Mouse (Mus musculus): ENCODE measurements around the gene Psmb6.
"Not testable (repeated sequence)": the region's sequence is repeated elsewhere in the genome, so short reads cannot be mapped to it uniquely, and the experiment has no call there.

The Psmb6 gene

GRCm38 (mm10) chr11:70566586-70566985 lies 41.4 kb downstream of the Psmb6 start:
- CTCF ChIA-PET, result no interaction called here

GRCm38 (mm10) chr11:70570614-70571013 lies 45.4 kb downstream of the Psmb6 start:
- CTCF ChIA-PET, result not testable (repeated sequence)

- CTCF ChIA-PET, result no interaction called here
Observed at GRCm38 (mm10) chr11:70571641-70572040, 46.5 kb downstream of the Psmb6 start.

GRCm38 (mm10) chr11:70572348-70572902 lies 47.3 kb downstream of the Psmb6 start:
- CTCF ChIA-PET, result no interaction called here

GRCm38 (mm10) chr11:70573872-70574271 lies 48.7 kb downstream of the Psmb6 start:
- CTCF ChIA-PET, result interaction anchor here (0.6 to 0.7 kb wide), 2 partner anchors 141 to 171 kb away, joined by 3 to 6 read pairs; no protein-coding TSS in a partner anchor

GRCm38 (mm10) chr11:70577201-70577600 lies 52.0 kb downstream of the Psmb6 start:
- CTCF ChIA-PET, result interaction anchor here (0.5 kb wide), 1 partner anchor 384 kb away, joined by 3 read pairs; no protein-coding TSS in a partner anchor

All from spleen, embryonic (tissue).